ENCODE assay signal across 10 mouse cellular contexts in the genomic region with DNA sequence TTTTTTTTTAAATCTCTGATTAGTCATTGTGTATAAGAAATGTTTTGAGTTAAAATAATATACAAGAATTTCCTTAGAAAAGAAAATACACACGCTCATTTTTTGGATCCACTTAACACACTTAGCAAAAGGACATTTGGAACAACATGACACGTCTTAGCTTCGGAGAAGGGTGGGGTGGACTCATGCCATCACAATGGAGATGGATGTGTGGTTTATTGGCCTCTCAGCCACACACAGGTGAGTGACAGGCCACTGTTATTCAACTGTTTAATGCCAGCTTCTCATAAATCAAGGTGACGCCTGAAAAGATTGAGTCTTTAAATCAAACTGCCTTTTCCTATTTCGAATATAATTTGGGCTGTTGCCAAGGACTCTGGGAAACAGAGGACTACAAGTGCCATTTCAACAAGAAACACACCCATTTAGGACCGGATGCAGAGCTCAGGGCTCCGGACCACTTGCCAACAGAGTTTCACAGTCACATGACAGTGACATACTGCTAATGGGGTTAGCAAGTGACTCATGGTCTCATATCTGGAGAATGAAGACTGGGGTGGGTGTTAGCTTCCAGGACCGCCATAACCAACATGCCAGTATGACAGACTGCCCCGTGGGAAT.
DNase-seq lines count a peak whose midpoint lies in the region; ATAC-seq lines count a peak whose summit lies in the region.
"Had no signal": no experiment of that assay in that cellular context is flagged by ENCODE, and none has a peak within 500 bp of the region (broad histone marks: within the 10 kb centered on the region; RNA-seq: fewer than 3 reads in every experiment).

No protein-coding gene starts in this region.

- 58% methylated on average over 9 of the region's 9 CpGs for WGBS in hindbrain, embryonic 15.5 days
- WGBS in hindbrain, embryonic 11.5 days, result 71% methylated on average over 9 of the region's 9 CpGs
- WGBS in intestine, embryonic 16.5 days, result 50% methylated on average over 9 of the region's 9 CpGs
- 85% methylated on average over 9 of the region's 9 CpGs for WGBS in forebrain, embryonic 11.5 days

- no peaks in the 10 kb centered on the region for H3K36me3 ChIP-seq in hindbrain, embryonic 15.5 days
- H3K36me3 ChIP-seq in hindbrain, embryonic 11.5 days (ENCODE audit: control insufficient read depth, insufficient read depth, low read length), result no peaks in the 10 kb centered on the region
- no peaks in the 10 kb centered on the region for H3K36me3 ChIP-seq in intestine, embryonic 16.5 days (ENCODE audit: control insufficient read depth, insufficient read depth, low read length)
- H3K36me3 ChIP-seq in forebrain, embryonic 11.5 days (ENCODE audit: control insufficient read depth, insufficient read depth, low read length), result no peaks in the 10 kb centered on the region

- no peak for ATAC-seq in hindbrain, embryonic 15.5 days (ENCODE audit: low FRiP score, low read depth)
- ATAC-seq in hindbrain, embryonic 11.5 days (ENCODE audit: low FRiP score), result no peak
- ATAC-seq in intestine, embryonic 16.5 days, result 0 out of 2 replicates have a peak, but pooled peaks have one; percentile 23
- no peak for ATAC-seq in forebrain, embryonic 11.5 days (replicated peaks; ENCODE audit: low FRiP score)
- ATAC-seq in erythroid progenitor cell, adult 5-6 weeks (replicated peaks; ENCODE audit: low FRiP score, poor library complexity, severe bottlenecking), result no peak

- 0 out of 2 replicates have a peak, but pooled peaks cover 4% of the 10 kb centered on the region for H3K27me3 ChIP-seq in hindbrain, embryonic 15.5 days
- H3K27me3 ChIP-seq in hindbrain, embryonic 11.5 days (ENCODE audit: control insufficient read depth, insufficient read depth, low read length), result no peaks in the 10 kb centered on the region
- H3K27me3 ChIP-seq in intestine, embryonic 16.5 days (replicated peaks; ENCODE audit: control insufficient read depth, insufficient read depth, low read length), result peaks cover 3% of the 10 kb centered on the region; the same call in 1 of the 2 replicates
- H3K27me3 ChIP-seq in forebrain, embryonic 11.5 days (ENCODE audit: control insufficient read depth, insufficient read depth, low read length), result no peaks in the 10 kb centered on the region

- no peak overlapping the region for H3K9ac ChIP-seq in hindbrain, embryonic 15.5 days
- H3K9ac ChIP-seq in hindbrain, embryonic 11.5 days (ENCODE audit: low read depth, low read length), result no peak overlapping the region
- H3K9ac ChIP-seq in intestine, embryonic 16.5 days (ENCODE audit: low read depth, low read length), result no peak overlapping the region
- H3K9ac ChIP-seq in forebrain, embryonic 11.5 days (ENCODE audit: low read length), result no peak overlapping the region

- no peak overlapping the region for H3K4me2 ChIP-seq in hindbrain, embryonic 15.5 days
- H3K4me2 ChIP-seq in hindbrain, embryonic 11.5 days (replicated peaks; ENCODE audit: low read depth, low read length), result no peak overlapping the region
- H3K4me2 ChIP-seq in intestine, embryonic 16.5 days (ENCODE audit: low read depth, low read length), result no peak overlapping the region
- no peak overlapping the region for H3K4me2 ChIP-seq in forebrain, embryonic 11.5 days (ENCODE audit: low read depth, low read length, severe bottlenecking)

- 0 out of 2 replicates have a peak overlapping the region, but pooled peaks have one; percentile 18 for H3K27ac ChIP-seq in hindbrain, embryonic 15.5 days (replicated peaks)
- H3K27ac ChIP-seq in hindbrain, embryonic 11.5 days (ENCODE audit: low read depth, low read length), result no peak overlapping the region
- H3K27ac ChIP-seq in intestine, embryonic 16.5 days (ENCODE audit: low read length), result no peak overlapping the region
- H3K27ac ChIP-seq in forebrain, embryonic 11.5 days (ENCODE audit: low read depth, low read length), result no peak overlapping the region

- no peak overlapping the region for H3K4me3 ChIP-seq in hindbrain, embryonic 15.5 days
- H3K4me3 ChIP-seq in hindbrain, embryonic 11.5 days (ENCODE audit: low read depth, low read length), result no peak overlapping the region
- H3K4me3 ChIP-seq in intestine, embryonic 16.5 days (ENCODE audit: low read length), result no peak overlapping the region
- no peak overlapping the region for H3K4me3 ChIP-seq in forebrain, embryonic 11.5 days (ENCODE audit: low read depth, low read length)

- DNase-seq in hindbrain, embryonic 11.5 days (ENCODE audit: low spot score), result no peak
- DNase-seq in adrenal gland, postnatal 14 days, result peak; percentile 57
- DNase-seq in lung, postnatal 25 days (ENCODE audit: low spot score), result peak; percentile 76
- DNase-seq in forebrain, embryonic 11.5 days (ENCODE audit: low spot score), result no peak
- no peak for DNase-seq in left cerebral cortex, adult 11 months (ENCODE audit: low spot score)
- DNase-seq: cerebellum, postnatal 36 days; thymus, postnatal 4 days had no signal

- H3K9me3 ChIP-seq in hindbrain, embryonic 15.5 days, result no peaks in the 10 kb centered on the region
- H3K9me3 ChIP-seq in hindbrain, embryonic 11.5 days (ENCODE audit: control insufficient read depth, low read length), result no peaks in the 10 kb centered on the region
- H3K9me3 ChIP-seq in intestine, embryonic 16.5 days (ENCODE audit: control insufficient read depth, low read length), result no peaks in the 10 kb centered on the region
- H3K9me3 ChIP-seq in forebrain, embryonic 11.5 days (ENCODE audit: control insufficient read depth, low read length), result no peaks in the 10 kb centered on the region

- 0 out of 2 replicates have a peak, but pooled peaks cover 8% of the 10 kb centered on the region for H3K4me1 ChIP-seq in hindbrain, embryonic 15.5 days (replicated peaks)
- H3K4me1 ChIP-seq in hindbrain, embryonic 11.5 days (replicated peaks; ENCODE audit: control insufficient read depth, insufficient read depth, low read length), result no peaks in the 10 kb centered on the region
- H3K4me1 ChIP-seq in intestine, embryonic 16.5 days (ENCODE audit: control insufficient read depth, insufficient read depth, low read length), result no peaks in the 10 kb centered on the region
- H3K4me1 ChIP-seq in forebrain, embryonic 11.5 days (replicated peaks; ENCODE audit: control insufficient read depth, insufficient read depth, low read length), result no peaks in the 10 kb centered on the region

Comparison
In these comparisons a context has a peak if more than half of its experiments do, and no peak if none do; other contexts are left out.
1. DNase-seq: peak in adrenal gland, postnatal 14 days (single experiment) and lung, postnatal 25 days (single experiment); none in hindbrain, embryonic 11.5 days (single experiment), forebrain, embryonic 11.5 days (single experiment) and left cerebral cortex, adult 11 months (single experiment).